Mouse (Mus musculus): Measurements from ENCODE around the gene Olfr444. TPM values are rescaled to one million over a fixed set of nuclear protein-coding genes. Genes with fewer than 3 reads are reported as not detected.

Olfr444 gene
- polyA plus RNA-seq (2015; fragmentation: Nextera tagmentation; extraction: Ambion mirVana) = not detected in 2 replicates

DNA sequence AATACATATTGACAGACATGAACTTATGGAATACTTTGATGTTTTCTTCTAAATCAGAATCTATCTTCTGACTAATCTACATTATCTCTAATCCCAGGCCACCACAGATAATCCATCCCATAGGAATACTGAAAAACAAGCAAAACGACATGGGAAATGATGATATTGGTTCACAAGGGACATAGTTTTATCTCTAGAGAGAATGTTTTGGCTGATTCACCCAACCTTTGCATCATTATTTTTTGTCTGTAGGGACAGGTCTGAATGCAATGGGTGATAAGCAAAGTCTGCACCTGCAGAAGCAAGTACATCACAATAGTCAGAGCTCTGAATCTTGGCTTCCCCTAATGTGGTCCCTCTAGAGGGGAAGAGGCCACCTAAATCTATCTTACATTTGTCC, at the start of gene Olfr444:
Gene Olfr444 (plus strand): TSS at position 301 of the 400 bp plus-strand sequence.

DNA sequence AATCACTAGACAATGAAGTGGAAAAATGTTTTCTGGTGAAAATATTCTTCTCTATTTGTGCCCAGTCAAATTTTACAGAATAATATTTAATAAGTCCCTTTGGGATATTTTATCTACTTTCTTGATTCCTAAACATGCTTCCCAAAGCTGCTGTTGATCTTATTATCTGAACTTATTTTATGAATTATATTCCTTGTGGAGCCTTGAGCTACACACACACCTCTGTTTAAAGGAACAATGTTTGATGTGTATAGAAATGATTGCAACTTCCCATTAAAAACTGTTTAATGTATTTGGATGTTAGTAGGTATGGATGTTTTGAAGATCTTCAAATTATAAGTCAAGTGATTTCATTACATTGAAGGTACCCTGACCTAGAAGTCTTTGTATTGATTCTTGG, 40.3 kb upstream of the Olfr444 start, which contains the start of gene Olfr447:
Gene Olfr447 (plus strand): TSS at position 301 of the 400 bp plus-strand sequence.

DNA sequence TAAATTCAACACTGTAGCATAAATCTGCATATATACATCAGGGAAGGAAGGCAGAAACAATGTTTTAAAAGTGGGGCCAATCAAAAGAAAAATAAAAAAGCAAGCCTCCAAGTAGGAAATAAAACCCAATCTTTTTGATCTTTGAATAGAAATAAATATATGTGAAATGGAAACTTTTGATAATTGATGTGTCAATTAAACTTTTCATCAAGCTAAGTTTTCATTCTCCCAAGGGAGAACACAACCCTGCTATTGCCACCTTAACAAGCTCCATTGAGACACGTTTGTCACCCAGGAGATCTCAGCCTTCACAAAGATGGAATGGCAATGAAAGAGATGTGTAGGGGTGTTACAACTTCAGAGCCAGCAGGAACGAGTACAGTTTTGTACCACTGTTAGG, 27.8 kb upstream of the Olfr444 start, which contains the start of gene Olfr446:
Gene Olfr446 (plus strand): TSS at position 301 of the 400 bp plus-strand sequence.

Other genes with a start within 250 kb of the Olfr444 start
- 8.9 and 10.6 TPM in 2 replicates for gene Tcaf1, start 239.0 kb upstream of the Olfr444 start, polyA plus RNA-seq (2015; fragmentation: Nextera tagmentation; extraction: Ambion mirVana)
- not detected in 2 replicates for gene Olfr453, start 209.7 kb upstream of the Olfr444 start, polyA plus RNA-seq (2015; fragmentation: Nextera tagmentation; extraction: Ambion mirVana)
- not detected in 2 replicates for gene Olfr38, start 192.7 kb upstream of the Olfr444 start, polyA plus RNA-seq (2015; fragmentation: Nextera tagmentation; extraction: Ambion mirVana)
- gene Olfr452, start 164.0 kb upstream of the Olfr444 start, polyA plus RNA-seq (2015; fragmentation: Nextera tagmentation; extraction: Ambion mirVana) = not detected in 2 replicates
- gene Olfr450, start 137.1 kb upstream of the Olfr444 start, polyA plus RNA-seq (2015; fragmentation: Nextera tagmentation; extraction: Ambion mirVana) = not detected in 2 replicates
- not detected in 2 replicates for gene Olfr449, start 114.7 kb upstream of the Olfr444 start, polyA plus RNA-seq (2015; fragmentation: Nextera tagmentation; extraction: Ambion mirVana)
- not detected in 2 replicates for gene Olfr448, start 58.6 kb upstream of the Olfr444 start, polyA plus RNA-seq (2015; fragmentation: Nextera tagmentation; extraction: Ambion mirVana)
- not detected in 2 replicates for gene Olfr447, start 40.2 kb upstream of the Olfr444 start, polyA plus RNA-seq (2015; fragmentation: Nextera tagmentation; extraction: Ambion mirVana)
- not detected in 2 replicates for gene Olfr446, start 27.7 kb upstream of the Olfr444 start, polyA plus RNA-seq (2015; fragmentation: Nextera tagmentation; extraction: Ambion mirVana)
- gene Olfr441, start 157.3 kb downstream of the Olfr444 start, polyA plus RNA-seq (2015; fragmentation: Nextera tagmentation; extraction: Ambion mirVana) = not detected in 2 replicates
- gene Olfr237-ps1, start 197.5 kb downstream of the Olfr444 start, polyA plus RNA-seq (2015; fragmentation: Nextera tagmentation; extraction: Ambion mirVana) = not detected in 2 replicates
- gene Olfr437, start 214.2 kb downstream of the Olfr444 start, polyA plus RNA-seq (2015; fragmentation: Nextera tagmentation; extraction: Ambion mirVana) = not detected in 2 replicates
- gene Olfr13, start 223.1 kb downstream of the Olfr444 start, polyA plus RNA-seq (2015; fragmentation: Nextera tagmentation; extraction: Ambion mirVana) = not detected in 2 replicates
- gene Olfr435, start 248.1 kb downstream of the Olfr444 start, polyA plus RNA-seq (2015; fragmentation: Nextera tagmentation; extraction: Ambion mirVana) = not detected in 2 replicates